Mouse (Mus musculus) ES-Bruce4 (cell line): ENCODE results near the gene Senp1. TPM values are rescaled to one million over a fixed set of nuclear protein-coding genes. Genes with fewer than 3 reads are reported as not detected.

Source experiments
- H3K27ac ChIP-seq: 2 replicates; pipeline ENCODE4 v1.5.1; 2012; ENCODE audit warnings: low read length, inconsistent platforms; ENCODE audit not compliant: insufficient read depth
- H3K27me3 ChIP-seq: 2 replicates; pipeline ENCODE4 v1.6.1; 2012; ENCODE audit warnings: mild to moderate bottlenecking, low read length, inconsistent platforms; ENCODE audit not compliant: control insufficient read depth, poor library complexity, insufficient read depth, severe bottlenecking
- H3K36me3 ChIP-seq: 2 replicates; pipeline ENCODE4 v1.6.1; 2012; ENCODE audit warnings: inconsistent platforms, mild to moderate bottlenecking, low read length, moderate library complexity; ENCODE audit not compliant: control insufficient read depth, poor library complexity, insufficient read depth, severe bottlenecking
- H3K4me1 ChIP-seq: one replicate; pipeline ENCODE4 v1.8.1; 2011; ENCODE audit warnings: low read length; ENCODE audit not compliant: control insufficient read depth, insufficient read depth
- H3K4me3 ChIP-seq: 2 replicates; pipeline ENCODE4 v1.5.1; 2011; ENCODE audit warnings: low read depth, mild to moderate bottlenecking, low read length
- H3K9ac ChIP-seq: 2 replicates; pipeline ENCODE4 v1.6.1; 2012; ENCODE audit warnings: low read depth, mild to moderate bottlenecking, inconsistent platforms; ENCODE audit not compliant: poor library complexity, severe bottlenecking
- H3K9me3 ChIP-seq: replicated peaks from 2 replicates; pipeline ENCODE4 v1.6.1; 2012; ENCODE audit warnings: mild to moderate bottlenecking, low read length, inconsistent platforms; ENCODE audit not compliant: control insufficient read depth, poor library complexity, insufficient read depth, severe bottlenecking
- CTCF ChIP-seq: IDR thresholded peaks from one replicate; pipeline ENCODE4 v1.8.1; 2011; ENCODE audit warnings: low read depth, low read length
- EP300 ChIP-seq: IDR thresholded peaks from 2 replicates; pipeline ENCODE4 v1.6.1; 2011; ENCODE audit warnings: low read depth, low read length; ENCODE audit not compliant: insufficient read depth
- POLR2A ChIP-seq: IDR thresholded peaks from one replicate; pipeline ENCODE4 v1.8.1; 2011; ENCODE audit warnings: low read length; ENCODE audit not compliant: insufficient read depth
- polyA plus RNA-seq: library from polyadenylated mRNA; stranded (reverse); fragments of >200 nt; gene quantifications from 2 replicates; pipeline ENCODE4 v1.2.4, GENCODE M21; 2011; ENCODE audit warnings: low read depth; ENCODE audit not compliant: missing spikeins, insufficient read depth, insufficient read length

Senp1 gene
- polyA plus RNA-seq: 69.2 and 70.6 TPM in 2 replicates

- TF ChIP-seq POLR2A (peak; percentile 18), CTCF (no peak)
- H3K27ac ChIP-seq: peak within 1 kb of the TSS; percentile 69
- no peaks in the 10 kb centered on the region for H3K9me3 ChIP-seq
- peak within 1 kb of the TSS; percentile 82 for H3K4me3 ChIP-seq
- no peaks in the 10 kb centered on the region for H3K27me3 ChIP-seq
- peak within 1 kb of the TSS; percentile 92 for H3K9ac ChIP-seq
- H3K4me1 ChIP-seq: no peaks in the 10 kb centered on the region
- peaks cover 9% of the 10 kb centered on the region for H3K36me3 ChIP-seq
Observed at GRCm38 (mm10) chr15:98093121-98094011, at the start of gene Senp1. Senp1 (minus strand) TSS chr15:98093744.

- H3K4me1 ChIP-seq: no peaks in the 10 kb centered on the region
- no peak for TF ChIP-seq EP300
- TF ChIP-seq CTCF: no peak
- no peak for TF ChIP-seq POLR2A
- no peak overlapping the region for H3K27ac ChIP-seq
- H3K9me3 ChIP-seq: no peaks in the 10 kb centered on the region
- H3K9ac ChIP-seq: no peak overlapping the region
- peaks cover 9% of the 10 kb centered on the region for H3K36me3 ChIP-seq
- H3K27me3 ChIP-seq: no peaks in the 10 kb centered on the region
- H3K4me3 ChIP-seq: no peak overlapping the region
Observed at GRCm38 (mm10) chr15:98142515-98142914, 49.0 kb upstream of the Senp1 start.

GRCm38 (mm10) chr15:98140809-98141208 lies 47.3 kb upstream of the Senp1 start:
- peaks cover 9% of the 10 kb centered on the region for H3K36me3 ChIP-seq

GRCm38 (mm10) chr15:98139763-98140162 lies 46.2 kb upstream of the Senp1 start:
- H3K4me1 ChIP-seq: no peaks in the 10 kb centered on the region
- no peak overlapping the region for H3K4me3 ChIP-seq
- H3K27me3 ChIP-seq: no peaks in the 10 kb centered on the region
- H3K9ac ChIP-seq: no peak overlapping the region
- H3K36me3 ChIP-seq: peaks cover 13% of the 10 kb centered on the region
- no peak overlapping the region for H3K27ac ChIP-seq
- H3K9me3 ChIP-seq: no peaks in the 10 kb centered on the region
- TF ChIP-seq POLR2A (no peak), EP300 (no peak), CTCF (no peak)

More at GRCm38 (mm10) chr15:98140809-98141208, 47.3 kb upstream of the Senp1 start:
- no peaks in the 10 kb centered on the region for H3K4me1 ChIP-seq
- no peak overlapping the region for H3K27ac ChIP-seq
- H3K9ac ChIP-seq: no peak overlapping the region
- H3K4me3 ChIP-seq: no peak overlapping the region
- no peaks in the 10 kb centered on the region for H3K9me3 ChIP-seq
- no peaks in the 10 kb centered on the region for H3K27me3 ChIP-seq
- TF ChIP-seq CTCF: no peak
- TF ChIP-seq POLR2A: no peak
- TF ChIP-seq EP300: no peak

- Histone ChIP-seq H3K27me3 (no peaks in the 10 kb centered on the region), H3K9me3 (no peaks in the 10 kb centered on the region), H3K36me3 (peaks cover 13% of the 10 kb centered on the region), H3K4me3 (no peak overlapping the region), H3K4me1 (no peaks in the 10 kb centered on the region), H3K9ac (no peak overlapping the region), H3K27ac (no peak overlapping the region)
- no peak for TF ChIP-seq EP300
- no peak for TF ChIP-seq CTCF
- TF ChIP-seq POLR2A: no peak
Observed at GRCm38 (mm10) chr15:98136871-98137270, 43.3 kb upstream of the Senp1 start.

- Histone ChIP-seq H3K4me1 (no peaks in the 10 kb centered on the region), H3K9ac (no peak overlapping the region), H3K36me3 (peaks cover 6% of the 10 kb centered on the region), H3K4me3 (no peak overlapping the region), H3K27me3 (no peaks in the 10 kb centered on the region), H3K9me3 (no peaks in the 10 kb centered on the region), H3K27ac (no peak overlapping the region)
- no peak for TF ChIP-seq EP300
- no peak for TF ChIP-seq CTCF
- TF ChIP-seq POLR2A: no peak
Observed at GRCm38 (mm10) chr15:98135671-98136070, 42.1 kb upstream of the Senp1 start.
